Mouse (Mus musculus) brain, embryonic 14.5 days (tissue): ENCODE data around the gene Gpd2. TPM values are rescaled to one million over a fixed set of nuclear protein-coding genes. Genes with fewer than 3 reads are reported as not detected.
A peak's percentile ranks its signal among the peaks of the same experiment; 100 is the strongest.

Experiments
- DNase-seq: peaks from one replicate; pipeline ENCODE4 v3.0.0-alpha.2; 2011; ENCODE audit warnings: low read depth
- CTCF ChIP-seq: fragments of 200-500 bp; IDR thresholded peaks from 2 replicates; pipeline ENCODE4 v1.5.1; 2012; ENCODE audit warnings: inconsistent platforms, mild to moderate bottlenecking, moderate library complexity, borderline replicate concordance; ENCODE audit not compliant: insufficient read depth, insufficient read length; ENCODE audit errors: extremely low read depth
- POLR2A ChIP-seq: fragments of 200-500 bp; IDR thresholded peaks from 2 replicates; pipeline ENCODE4 v1.6.1; 2012; ENCODE audit warnings: mild to moderate bottlenecking, inconsistent platforms, borderline replicate concordance; ENCODE audit not compliant: poor library complexity, insufficient read depth, insufficient read length, severe bottlenecking; ENCODE audit errors: extremely low read depth
- polyA plus RNA-seq: library from polyadenylated mRNA; depleted of rRNA; stranded (reverse); fragments of >200 nt; gene quantifications from 2 replicates; pipeline ENCODE4 v1.2.3, GENCODE M21; 2012; rRNA removed

Gpd2 gene
- polyA plus RNA-seq = 7.2 and 10.7 TPM in 2 replicates

DNA sequence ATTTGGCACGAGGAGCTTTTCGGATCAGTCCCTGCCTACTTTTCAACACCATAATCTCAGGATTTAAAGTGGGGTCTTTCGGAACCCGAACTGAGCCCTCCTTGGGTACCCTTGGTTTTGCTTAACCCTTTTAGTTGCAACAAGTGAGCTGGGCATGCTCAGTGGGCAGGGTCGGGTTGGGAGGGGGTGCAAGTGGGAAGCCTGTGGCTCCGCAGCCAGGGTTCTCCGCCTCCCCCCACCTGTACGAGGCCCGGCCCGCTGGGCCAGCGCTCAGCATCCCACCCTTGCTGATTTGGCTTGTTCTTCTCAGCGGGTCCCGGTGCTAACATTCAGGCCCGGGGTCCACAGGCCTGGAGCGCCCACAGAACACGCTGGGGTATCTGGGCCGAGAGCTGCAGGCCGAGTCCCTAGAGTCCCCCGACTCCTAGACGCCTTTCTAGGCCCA, at the start of gene Gpd2:
TSS of gene Gpd2 (plus strand) at position 161 of the 445 bp plus-strand sequence.
- TF ChIP-seq CTCF (no peak), POLR2A (no peak)
- DNase-seq = peak; percentile 68

GRCm38 (mm10) chr2:57188237-57188636, 49.2 kb upstream of the Gpd2 start:
- DNase-seq = no peak
- TF ChIP-seq POLR2A (no peak), CTCF (no peak)

GRCm38 (mm10) chr2:57190884-57191283, 46.6 kb upstream of the Gpd2 start:
- DNase-seq = no peak
- no peak for TF ChIP-seq POLR2A
- TF ChIP-seq CTCF = no peak

DNA sequence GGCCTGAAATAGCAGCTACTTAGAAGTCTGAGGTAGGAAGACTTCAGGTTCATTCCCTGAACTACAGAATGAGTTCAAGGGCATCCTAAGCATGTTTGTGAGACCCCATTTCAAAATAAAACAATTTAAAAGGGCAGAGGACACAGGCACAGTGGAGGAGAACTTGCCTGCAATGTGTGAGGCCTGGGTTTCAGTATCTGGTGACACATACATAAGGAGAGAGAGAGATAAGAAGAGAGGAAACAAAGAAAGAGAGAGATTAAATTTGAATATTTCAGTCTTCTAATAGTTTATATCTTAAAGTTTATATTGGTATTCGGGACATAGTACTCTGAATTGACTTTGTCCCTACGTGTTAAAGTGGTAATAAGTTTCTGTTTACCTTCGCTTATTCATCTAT, 38.4 kb upstream of the Gpd2 start:
- DNase-seq = no peak
- no peak for TF ChIP-seq CTCF
- TF ChIP-seq POLR2A = no peak

- no peak for TF ChIP-seq POLR2A
- no peak for TF ChIP-seq CTCF
- no peak for DNase-seq
Observed at GRCm38 (mm10) chr2:57208472-57209083, 28.9 kb upstream of the Gpd2 start.

GRCm38 (mm10) chr2:57211049-57212001, 26.1 kb upstream of the Gpd2 start:
- TF ChIP-seq CTCF (no peak), POLR2A (no peak)

DNA sequence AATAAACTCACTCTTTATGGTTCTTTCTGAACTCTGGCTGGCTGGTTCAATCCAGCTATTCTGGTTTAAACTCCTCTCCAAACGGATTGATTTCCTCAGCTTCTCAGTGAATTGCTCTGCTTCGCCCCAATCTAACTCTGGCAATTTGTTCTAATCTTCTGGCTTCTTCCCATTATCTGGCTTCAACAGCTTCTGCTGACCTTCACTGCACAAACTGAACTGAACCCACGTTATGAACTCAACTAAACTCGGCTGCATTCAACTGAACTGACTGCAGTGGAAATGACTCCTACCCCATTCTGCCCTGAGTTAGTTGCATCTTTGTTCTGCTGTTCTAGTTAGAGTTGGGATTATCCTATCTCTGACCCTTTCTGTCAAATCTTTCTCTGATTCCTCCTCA, 24.1 kb upstream of the Gpd2 start:
- TF ChIP-seq CTCF = no peak
- TF ChIP-seq POLR2A = no peak
- DNase-seq = no peak

More at GRCm38 (mm10) chr2:57211049-57212001, 26.1 kb upstream of the Gpd2 start:
- DNase-seq = peak; percentile 15

DNA sequence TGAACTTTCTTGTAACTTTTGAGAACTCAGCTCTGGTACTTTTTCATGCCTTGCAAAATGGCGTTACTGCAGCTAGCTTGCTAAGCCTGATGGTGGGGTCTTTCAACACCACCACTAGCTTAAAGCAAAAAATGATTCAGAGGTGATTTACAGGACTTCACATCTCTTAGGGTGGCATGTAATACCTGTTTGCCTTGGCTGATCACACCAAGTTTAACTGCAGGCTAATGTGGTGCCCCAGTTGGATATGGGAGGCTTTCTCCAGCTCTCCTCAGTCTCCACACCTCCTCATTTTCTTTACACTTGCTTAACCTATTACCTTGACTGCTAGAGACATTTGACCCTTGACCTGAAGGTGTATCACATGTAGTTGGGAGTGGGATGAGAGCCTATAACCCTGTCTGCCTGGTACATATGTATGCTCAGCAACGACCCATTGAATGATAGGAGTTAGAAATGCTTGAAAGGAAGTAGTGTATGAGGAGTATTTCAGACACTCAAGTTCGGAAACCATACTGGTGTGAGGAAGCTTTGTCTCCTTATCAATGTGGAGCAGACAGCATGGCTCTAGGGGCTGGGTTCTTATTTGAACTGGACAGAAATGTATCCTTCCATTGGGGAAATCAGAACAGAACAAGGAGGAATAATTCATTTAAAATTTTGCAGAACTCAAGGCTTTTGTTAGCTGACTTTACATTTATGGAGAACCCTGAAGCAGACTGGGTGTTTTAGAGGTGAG, 14.0 kb upstream of the Gpd2 start:
- DNase-seq = no peak
- TF ChIP-seq POLR2A (no peak), CTCF (no peak)

DNA sequence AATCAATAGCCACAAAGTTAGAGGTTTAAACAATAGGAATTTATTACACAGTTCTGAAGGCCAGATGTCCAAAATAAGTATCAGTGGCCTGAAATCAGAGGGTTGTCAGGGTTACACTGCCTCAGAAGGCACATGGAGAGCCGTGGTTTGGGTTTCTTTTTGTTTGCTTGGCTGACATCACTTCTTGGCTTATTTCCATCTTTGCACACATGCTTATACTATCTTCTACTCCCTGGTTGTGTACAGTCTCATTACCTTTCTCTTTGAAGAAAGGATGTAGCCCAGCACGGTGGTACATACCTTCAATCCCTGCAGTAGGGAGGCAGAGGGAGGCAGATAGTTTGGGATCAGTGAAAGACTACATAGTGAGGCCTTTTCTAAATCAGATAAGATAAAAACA, 12.2 kb upstream of the Gpd2 start:
- TF ChIP-seq POLR2A (no peak), CTCF (no peak)
- peak; percentile 64 for DNase-seq

- TF ChIP-seq POLR2A = no peak
- TF ChIP-seq CTCF = no peak
- DNase-seq = no peak
Observed at GRCm38 (mm10) chr2:57227425-57227824, 10.0 kb upstream of the Gpd2 start.

GRCm38 (mm10) chr2:57229647-57230240, 7.7 kb upstream of the Gpd2 start:
- DNase-seq = no peak
- TF ChIP-seq POLR2A = no peak
- no peak for TF ChIP-seq CTCF

DNA sequence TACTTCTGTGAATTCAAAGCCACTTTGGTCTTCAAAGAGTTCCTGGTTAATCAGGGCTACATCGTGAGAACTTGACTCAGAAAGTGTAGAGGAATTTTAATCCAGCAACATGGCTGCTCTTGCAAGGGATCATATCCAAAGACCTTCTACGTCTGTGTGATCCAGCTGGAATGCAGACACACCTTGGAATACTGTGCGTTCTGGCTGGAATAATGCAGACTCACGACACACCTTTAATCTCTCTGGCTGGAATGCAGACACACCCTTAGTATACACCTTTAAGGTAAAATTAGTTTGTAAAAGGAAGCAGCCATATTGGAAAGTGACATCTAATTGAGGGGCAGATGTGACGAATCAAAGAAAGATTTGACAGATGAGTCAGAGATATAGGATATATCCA, 6.0 kb upstream of the Gpd2 start:
- TF ChIP-seq POLR2A = no peak
- TF ChIP-seq CTCF = no peak
- no peak for DNase-seq
